Mouse (Mus musculus): ENCODE measurements around the gene Psmd3. TPM values are rescaled to one million over a fixed set of nuclear protein-coding genes. Genes with fewer than 3 reads are reported as not detected.
"Not testable (repeated sequence)": the region's sequence is repeated elsewhere in the genome, so short reads cannot be mapped to it uniquely, and the experiment has no call there.

Psmd3 gene
- polyA plus RNA-seq, 1 experiment from 2014 or later: 201 TPM

- H3K27me3 ChIP-seq (replicated peaks; ENCODE audit: control insufficient read depth, insufficient read depth, low read length); H3K4me1 ChIP-seq (replicated peaks; ENCODE audit: control insufficient read depth, insufficient read depth, low read length); H3K4me2 ChIP-seq; DNase-seq (ENCODE audit: low spot score); H3K9ac ChIP-seq (ENCODE audit: low read depth, low read length); H3K27ac ChIP-seq (ENCODE audit: low read depth, low read length); H3K36me3 ChIP-seq (ENCODE audit: control insufficient read depth, insufficient read depth, low read length); H3K4me3 ChIP-seq (ENCODE audit: low read depth, low read length); ATAC-seq (replicated peaks; ENCODE audit: low FRiP score); H3K9me3 ChIP-seq (ENCODE audit: control insufficient read depth, low read length): not testable (repeated sequence)
- 79% methylated on average over 4 of the region's 4 CpGs for WGBS
Observed at GRCm38 (mm10) chr11:98680595-98680994, 1.8 kb upstream of the Psmd3 start.

- DNase-seq (ENCODE audit: low spot score): no peak
Observed at GRCm38 (mm10) chr11:98681186-98681585, 1.2 kb upstream of the Psmd3 start.

GRCm38 (mm10) chr11:98682811-98683210 is 457 bp downstream of the Psmd3 start:
- peak overlapping the region; percentile 100 for H3K4me3 ChIP-seq (ENCODE audit: low read depth, low read length)
- H3K4me2 ChIP-seq: peak overlapping the region; percentile 85
- peak overlapping the region; percentile 80 for H3K27ac ChIP-seq (ENCODE audit: low read depth, low read length)
- H3K4me1 ChIP-seq (replicated peaks; ENCODE audit: control insufficient read depth, insufficient read depth, low read length): no peaks in the 10 kb centered on the region
- under 1% methylated on average over 23 of the region's 23 CpGs for WGBS
- H3K36me3 ChIP-seq (ENCODE audit: control insufficient read depth, insufficient read depth, low read length): peaks cover 24% of the 10 kb centered on the region
- peak; percentile 32 for ATAC-seq (replicated peaks; ENCODE audit: low FRiP score)
- no peaks in the 10 kb centered on the region for H3K9me3 ChIP-seq (ENCODE audit: control insufficient read depth, low read length)
- H3K9ac ChIP-seq (ENCODE audit: low read depth, low read length): peak overlapping the region; percentile 97
- no peak for DNase-seq (ENCODE audit: low spot score)
- H3K27me3 ChIP-seq (replicated peaks; ENCODE audit: control insufficient read depth, insufficient read depth, low read length): no peaks in the 10 kb centered on the region

More at GRCm38 (mm10) chr11:98681186-98681585, 1.2 kb upstream of the Psmd3 start:
- ATAC-seq (replicated peaks; ENCODE audit: low FRiP score): no peak
- Histone ChIP-seq H3K4me2 (no peak overlapping the region; the same call in 1 of the 2 replicates), H3K9ac (ENCODE audit: low read depth, low read length) (no peak overlapping the region), H3K27ac (ENCODE audit: low read depth, low read length) (no peak overlapping the region), H3K9me3 (ENCODE audit: control insufficient read depth, low read length) (no peaks in the 10 kb centered on the region), H3K4me1 (replicated peaks; ENCODE audit: control insufficient read depth, insufficient read depth, low read length) (no peaks in the 10 kb centered on the region), H3K27me3 (replicated peaks; ENCODE audit: control insufficient read depth, insufficient read depth, low read length) (no peaks in the 10 kb centered on the region), H3K36me3 (ENCODE audit: control insufficient read depth, insufficient read depth, low read length) (peaks cover 11% of the 10 kb centered on the region), H3K4me3 (ENCODE audit: low read depth, low read length) (no peak overlapping the region)
- WGBS: 71% methylated on average over 4 of the region's 4 CpGs

GRCm38 (mm10) chr11:98685642-98686041 is 3.3 kb downstream of the Psmd3 start:
- H3K9ac ChIP-seq (ENCODE audit: low read depth, low read length): no peak overlapping the region
- H3K36me3 ChIP-seq (ENCODE audit: control insufficient read depth, insufficient read depth, low read length): peaks cover 39% of the 10 kb centered on the region
- H3K9me3 ChIP-seq (ENCODE audit: control insufficient read depth, low read length): no peaks in the 10 kb centered on the region
- H3K4me2 ChIP-seq: no peak overlapping the region
- H3K4me1 ChIP-seq (replicated peaks; ENCODE audit: control insufficient read depth, insufficient read depth, low read length): no peaks in the 10 kb centered on the region
- ATAC-seq (replicated peaks; ENCODE audit: low FRiP score) (no peak), DNase-seq (ENCODE audit: low spot score) (no peak)
- no peaks in the 10 kb centered on the region for H3K27me3 ChIP-seq (replicated peaks; ENCODE audit: control insufficient read depth, insufficient read depth, low read length)
- WGBS: 91% methylated on average over 9 of the region's 9 CpGs
- H3K4me3 ChIP-seq (ENCODE audit: low read depth, low read length): no peak overlapping the region
- H3K27ac ChIP-seq (ENCODE audit: low read depth, low read length): no peak overlapping the region

- Histone ChIP-seq H3K9ac (ENCODE audit: low read depth, low read length) (no peak overlapping the region), H3K27ac (ENCODE audit: low read depth, low read length) (no peak overlapping the region), H3K4me3 (ENCODE audit: low read depth, low read length) (no peak overlapping the region), H3K27me3 (replicated peaks; ENCODE audit: control insufficient read depth, insufficient read depth, low read length) (no peaks in the 10 kb centered on the region), H3K9me3 (ENCODE audit: control insufficient read depth, low read length) (no peaks in the 10 kb centered on the region), H3K36me3 (ENCODE audit: control insufficient read depth, insufficient read depth, low read length) (peaks cover 52% of the 10 kb centered on the region), H3K4me1 (replicated peaks; ENCODE audit: control insufficient read depth, insufficient read depth, low read length) (no peaks in the 10 kb centered on the region), H3K4me2 (no peak overlapping the region)
- DNase-seq (ENCODE audit: low spot score) (no peak), ATAC-seq (replicated peaks; ENCODE audit: low FRiP score) (no peak)
- 90% methylated on average over 4 of the region's 4 CpGs for whole genome bisulfite sequencing
Observed at GRCm38 (mm10) chr11:98686976-98687375, 4.6 kb downstream of the Psmd3 start.

GRCm38 (mm10) chr11:98688009-98688408 is 5.7 kb downstream of the Psmd3 start:
- Histone ChIP-seq H3K4me3 (ENCODE audit: low read depth, low read length) (no peak overlapping the region), H3K36me3 (ENCODE audit: control insufficient read depth, insufficient read depth, low read length) (peaks cover 57% of the 10 kb centered on the region), H3K27ac (ENCODE audit: low read depth, low read length) (no peak overlapping the region), H3K4me2 (no peak overlapping the region), H3K27me3 (replicated peaks; ENCODE audit: control insufficient read depth, insufficient read depth, low read length) (no peaks in the 10 kb centered on the region), H3K9me3 (ENCODE audit: control insufficient read depth, low read length) (no peaks in the 10 kb centered on the region), H3K9ac (ENCODE audit: low read depth, low read length) (no peak overlapping the region), H3K4me1 (replicated peaks; ENCODE audit: control insufficient read depth, insufficient read depth, low read length) (no peaks in the 10 kb centered on the region)
- ATAC-seq (replicated peaks; ENCODE audit: low FRiP score) (no peak; the same call in 1 of the 2 replicates), DNase-seq (ENCODE audit: low spot score) (no peak)
- 82% methylated on average over 8 of the region's 8 CpGs for WGBS

GRCm38 (mm10) chr11:98693201-98693600 is 10.8 kb downstream of the Psmd3 start:
- DNase-seq (ENCODE audit: low spot score): no peak
- ATAC-seq (replicated peaks; ENCODE audit: low FRiP score): no peak
- peaks cover 56% of the 10 kb centered on the region for H3K36me3 ChIP-seq (ENCODE audit: control insufficient read depth, insufficient read depth, low read length)
- H3K4me3 ChIP-seq (ENCODE audit: low read depth, low read length): no peak overlapping the region
- H3K27ac ChIP-seq (ENCODE audit: low read depth, low read length): no peak overlapping the region
- H3K4me2 ChIP-seq: no peak overlapping the region
- H3K9me3 ChIP-seq (ENCODE audit: control insufficient read depth, low read length): no peaks in the 10 kb centered on the region
- H3K4me1 ChIP-seq (replicated peaks; ENCODE audit: control insufficient read depth, insufficient read depth, low read length): no peaks in the 10 kb centered on the region
- no peaks in the 10 kb centered on the region for H3K27me3 ChIP-seq (replicated peaks; ENCODE audit: control insufficient read depth, insufficient read depth, low read length)
- WGBS: 73% methylated on average over 13 of the region's 13 CpGs
- H3K9ac ChIP-seq (ENCODE audit: low read depth, low read length): no peak overlapping the region

- DNase-seq (ENCODE audit: low spot score): no peak
- WGBS: 94% methylated on average over 9 of the region's 9 CpGs
- H3K4me1 ChIP-seq (replicated peaks; ENCODE audit: control insufficient read depth, insufficient read depth, low read length): no peaks in the 10 kb centered on the region
- H3K36me3 ChIP-seq (ENCODE audit: control insufficient read depth, insufficient read depth, low read length): peaks cover 53% of the 10 kb centered on the region
- no peak for ATAC-seq (replicated peaks; ENCODE audit: low FRiP score)
- no peak overlapping the region for H3K4me3 ChIP-seq (ENCODE audit: low read depth, low read length)
- no peaks in the 10 kb centered on the region for H3K9me3 ChIP-seq (ENCODE audit: control insufficient read depth, low read length)
- no peaks in the 10 kb centered on the region for H3K27me3 ChIP-seq (replicated peaks; ENCODE audit: control insufficient read depth, insufficient read depth, low read length)
- no peak overlapping the region for H3K27ac ChIP-seq (ENCODE audit: low read depth, low read length)
- H3K9ac ChIP-seq (ENCODE audit: low read depth, low read length): no peak overlapping the region
- no peak overlapping the region for H3K4me2 ChIP-seq
Observed at GRCm38 (mm10) chr11:98693746-98694145, 11.4 kb downstream of the Psmd3 start.

GRCm38 (mm10) chr11:98694301-98694700 is 11.9 kb downstream of the Psmd3 start:
- Histone ChIP-seq H3K4me2 (no peak overlapping the region), H3K36me3 (ENCODE audit: control insufficient read depth, insufficient read depth, low read length) (peaks cover 53% of the 10 kb centered on the region), H3K9ac (ENCODE audit: low read depth, low read length) (no peak overlapping the region), H3K4me1 (replicated peaks; ENCODE audit: control insufficient read depth, insufficient read depth, low read length) (no peaks in the 10 kb centered on the region), H3K4me3 (ENCODE audit: low read depth, low read length) (no peak overlapping the region), H3K9me3 (ENCODE audit: control insufficient read depth, low read length) (no peaks in the 10 kb centered on the region), H3K27ac (ENCODE audit: low read depth, low read length) (no peak overlapping the region), H3K27me3 (replicated peaks; ENCODE audit: control insufficient read depth, insufficient read depth, low read length) (no peaks in the 10 kb centered on the region)
- WGBS: 89% methylated on average over 9 of the region's 9 CpGs
- no peak for ATAC-seq (replicated peaks; ENCODE audit: low FRiP score)
- DNase-seq (ENCODE audit: low spot score): no peak
